Comparison of ENCODE assay signal across 13 mouse cellular contexts in genomic region chr8:123966896-123967295, GRCm38 (mm10). TPM values are rescaled to one million over a fixed set of nuclear protein-coding genes. Genes with fewer than 3 reads are reported as not detected.
DNase-seq lines count a peak whose midpoint lies in the region; ATAC-seq and TF ChIP-seq lines count a peak whose summit lies in the region.
"Had no signal": no experiment of that assay in that cellular context is flagged by ENCODE, and none has a peak within 500 bp of the region (broad histone marks: within the 10 kb centered on the region; RNA-seq: fewer than 3 reads in every experiment).

No protein-coding gene starts in this region.

- no peak for DNase-seq in forebrain, postnatal 0 days
- DNase-seq in forebrain, embryonic 10.5 days (ENCODE audit: extremely low spot score, low spot score) = no peak
- no peak for DNase-seq in liver, embryonic 14.5 days (ENCODE audit: low read depth in 3 of 3, low spot score in 3 of 3)
- DNase-seq in liver, embryonic 11.5 days (ENCODE audit: low spot score) = no peak
- DNase-seq in MEL (ENCODE audit: low read depth, low spot score) = peak; percentile 57
- no peak for DNase-seq in ovary, postnatal 10 days (ENCODE audit: low spot score)
- DNase-seq in cerebellum, adult 18-20 months = no peak
- DNase-seq: left cerebral cortex, postnatal 4 days had no signal

- 61% methylated on average over 2 of the region's 2 CpGs for WGBS in forebrain, postnatal 0 days
- 69% methylated on average over 2 of the region's 2 CpGs for WGBS in forebrain, embryonic 10.5 days
- 70% methylated on average over 2 of the region's 2 CpGs for WGBS in liver, embryonic 14.5 days (ENCODE audit: insufficient replicate concordance)
- 81% methylated on average over 2 of the region's 2 CpGs for WGBS in liver, embryonic 11.5 days

- H3K79me2 ChIP-seq in MEL (ENCODE audit: control insufficient read depth, insufficient read depth, low read length, poor library complexity) = no peaks in the 10 kb centered on the region

- peak; percentile 50 for TF ChIP-seq CTCF in forebrain, postnatal 0 days (IDR thresholded peaks at IDR 0.05; ENCODE audit: low read depth)
- TF ChIP-seq CTCF in liver, embryonic 14.5 days (IDR thresholded peaks at IDR 0.05; ENCODE audit: low read depth) = peak; percentile 54
- peak; percentile 11 to 42 (median 42); a peak in 2 of 6 replicates for TF ChIP-seq CTCF in MEL (IDR thresholded peaks at IDR 0.05 in 2 of 3, conservative IDR thresholded peaks at IDR 0.05 in 1 of 3; ENCODE audit: control insufficient read depth in 1 of 3, insufficient read depth in 1 of 3, low read depth in 2 of 3, low read length in 3 of 3, poor library complexity in 1 of 3, severe bottlenecking in 1 of 3)

- TF ChIP-seq EP300 in liver, embryonic 14.5 days (IDR thresholded peaks at IDR 0.05; ENCODE audit: low read depth) = no peak
- no peak for TF ChIP-seq EP300 in MEL (IDR thresholded peaks at IDR 0.05; ENCODE audit: low read depth in 1 of 2, low read length in 2 of 2)

- no peak for TF ChIP-seq POLR2A in MEL (IDR thresholded peaks at IDR 0.05; ENCODE audit: control insufficient read depth in 1 of 2, insufficient read depth in 1 of 2, low read depth in 1 of 2, low read length in 2 of 2, poor library complexity in 1 of 2)

- no peak overlapping the region for H3K9ac ChIP-seq in forebrain, postnatal 0 days
- H3K9ac ChIP-seq in liver, embryonic 14.5 days (replicated peaks) = no peak overlapping the region
- H3K9ac ChIP-seq in liver, embryonic 11.5 days (ENCODE audit: low read depth, low read length) = no peak overlapping the region
- no peak overlapping the region for H3K9ac ChIP-seq in MEL (ENCODE audit: control insufficient read depth, low read depth, low read length, poor library complexity, severe bottlenecking)
- H3K9ac ChIP-seq: embryonic facial prominence, embryonic 13.5 days had no signal

- ATAC-seq in forebrain, postnatal 0 days = peak; percentile 14; the same call in 1 of the 2 replicates
- no peak for ATAC-seq in liver, embryonic 14.5 days (ENCODE audit: insufficient read depth)
- no peak for ATAC-seq in liver, embryonic 11.5 days (replicated peaks; ENCODE audit: low FRiP score)
- peak; percentile 70 for ATAC-seq in megakaryocyte, adult 5-6 weeks (ENCODE audit: poor library complexity, severe bottlenecking)
- ATAC-seq: activated CD4-positive, CD25-positive, alpha-beta regulatory T cell, adult 4 months; inflammation-experienced regulatory T-cells, adult 6 months had no signal

- no peak overlapping the region for H3K27ac ChIP-seq in forebrain, postnatal 0 days (ENCODE audit: low read depth, low read length)
- H3K27ac ChIP-seq in forebrain, embryonic 10.5 days = no peak overlapping the region
- no peak overlapping the region for H3K27ac ChIP-seq in liver, embryonic 14.5 days
- H3K27ac ChIP-seq in liver, embryonic 11.5 days (ENCODE audit: low read depth, low read length) = no peak overlapping the region
- no peak overlapping the region for H3K27ac ChIP-seq in MEL (ENCODE audit: control insufficient read depth, low read depth, low read length)
- H3K27ac ChIP-seq: embryonic facial prominence, embryonic 13.5 days had no signal

- no peaks in the 10 kb centered on the region for H3K4me1 ChIP-seq in forebrain, postnatal 0 days (ENCODE audit: insufficient read depth)
- no peaks in the 10 kb centered on the region for H3K4me1 ChIP-seq in forebrain, embryonic 10.5 days
- peaks cover 0 to 3% of the 10 kb centered on the region in 2 experiments; a peak in 2 of 4 replicates for H3K4me1 ChIP-seq in liver, embryonic 14.5 days (replicated peaks; ENCODE audit: control insufficient read depth in 2 of 2, insufficient read depth in 2 of 2, low read length in 1 of 2)
- H3K4me1 ChIP-seq in liver, embryonic 11.5 days (replicated peaks; ENCODE audit: control insufficient read depth, insufficient read depth, low read length) = peaks cover 14% of the 10 kb centered on the region
- H3K4me1 ChIP-seq in MEL (ENCODE audit: control insufficient read depth in 1 of 2, insufficient read depth in 2 of 2, low read length in 2 of 2) = no peaks in the 10 kb centered on the region
- H3K4me1 ChIP-seq: embryonic facial prominence, embryonic 13.5 days had no signal

- no peaks in the 10 kb centered on the region for H3K9me3 ChIP-seq in forebrain, postnatal 0 days (ENCODE audit: low read length)
- no peaks in the 10 kb centered on the region for H3K9me3 ChIP-seq in forebrain, embryonic 10.5 days
- H3K9me3 ChIP-seq in liver, embryonic 14.5 days (ENCODE audit: control insufficient read depth, low read length) = no peaks in the 10 kb centered on the region
- no peaks in the 10 kb centered on the region for H3K9me3 ChIP-seq in liver, embryonic 11.5 days (ENCODE audit: control insufficient read depth, low read length)
- H3K9me3 ChIP-seq in MEL (replicated peaks; ENCODE audit: insufficient read depth, low read length) = no peaks in the 10 kb centered on the region
- H3K9me3 ChIP-seq: embryonic facial prominence, embryonic 13.5 days had no signal

- no peak; the same call in none of the 2 replicates for TF ChIP-seq RAD21 in MEL (IDR thresholded peaks at IDR 0.05; ENCODE audit: low read depth, low read length)

- H3K36me3 ChIP-seq in forebrain, postnatal 0 days (ENCODE audit: insufficient read depth) = peaks cover 27% of the 10 kb centered on the region
- H3K36me3 ChIP-seq in forebrain, embryonic 10.5 days (replicated peaks) = peaks cover 52% of the 10 kb centered on the region
- H3K36me3 ChIP-seq in liver, embryonic 14.5 days (replicated peaks; ENCODE audit: control insufficient read depth, insufficient read depth, low read depth) = peaks cover 99% of the 10 kb centered on the region
- peaks cover 29% of the 10 kb centered on the region for H3K36me3 ChIP-seq in liver, embryonic 11.5 days (ENCODE audit: control insufficient read depth, insufficient read depth, low read length)
- peaks cover 0 to 3% of the 10 kb centered on the region in 2 experiments; a peak in 2 of 4 replicates for H3K36me3 ChIP-seq in MEL (ENCODE audit: control insufficient read depth in 1 of 2, insufficient read depth in 2 of 2, low read length in 2 of 2)

- H3K4me3 ChIP-seq in forebrain, postnatal 0 days (ENCODE audit: low read depth, low read length) = no peak overlapping the region
- no peak overlapping the region for H3K4me3 ChIP-seq in forebrain, embryonic 10.5 days
- H3K4me3 ChIP-seq in liver, embryonic 14.5 days (ENCODE audit: insufficient read depth in 1 of 2, low read depth in 2 of 2, low read length in 2 of 2) = no peak overlapping the region
- no peak overlapping the region for H3K4me3 ChIP-seq in liver, embryonic 11.5 days (ENCODE audit: low read depth, low read length)
- no peak overlapping the region for H3K4me3 ChIP-seq in MEL (ENCODE audit: control insufficient read depth in 1 of 2, insufficient read depth in 1 of 2, low read depth in 2 of 2, low read length in 2 of 2)
- H3K4me3 ChIP-seq: embryonic facial prominence, embryonic 13.5 days had no signal

- H3K27me3 ChIP-seq in forebrain, postnatal 0 days (ENCODE audit: insufficient read depth, low read length) = no peaks in the 10 kb centered on the region
- no peaks in the 10 kb centered on the region for H3K27me3 ChIP-seq in forebrain, embryonic 10.5 days (ENCODE audit: poor library complexity, severe bottlenecking)
- no peaks in the 10 kb centered on the region for H3K27me3 ChIP-seq in liver, embryonic 14.5 days (ENCODE audit: control insufficient read depth, insufficient read depth, low read length)
- no peaks in the 10 kb centered on the region for H3K27me3 ChIP-seq in liver, embryonic 11.5 days (replicated peaks; ENCODE audit: control insufficient read depth, insufficient read depth, low read length)
- H3K27me3 ChIP-seq in MEL (ENCODE audit: control insufficient read depth in 1 of 2, insufficient read depth in 2 of 2, low read length in 2 of 2) = no peaks in the 10 kb centered on the region
- H3K27me3 ChIP-seq: embryonic facial prominence, embryonic 13.5 days had no signal

- H3K4me2 ChIP-seq in forebrain, postnatal 0 days (ENCODE audit: low read depth) = no peak overlapping the region
- no peak overlapping the region for H3K4me2 ChIP-seq in liver, embryonic 14.5 days (ENCODE audit: low read depth)
- no peak overlapping the region for H3K4me2 ChIP-seq in liver, embryonic 11.5 days
- H3K4me2 ChIP-seq: embryonic facial prominence, embryonic 13.5 days; heart, embryonic 11.5 days had no signal

RNA-seq across cellular contexts. Expression of gene Abcb10, which starts 16.0 kb away (rescaled TPM):
- 33.7 and 35.4 TPM in 2 replicates for total RNA-seq in forebrain, postnatal 0 days (2014; rRNA removed)
- polyA plus RNA-seq in forebrain, postnatal 0 days (2015; fragmentation: Nextera tagmentation; extraction: Ambion mirVana) = 8.3 and 10.4 TPM in 2 replicates
- polyA plus RNA-seq in forebrain, embryonic 10.5 days (2016; fragmentation: Nextera tagmentation; extraction: Ambion mirVana) = 20.3 and 21.8 TPM in 2 replicates
- polyA plus RNA-seq in liver, embryonic 14.5 days (2012; rRNA removed) = 71.8 and 83.0 TPM in 2 replicates
- 129 and 144 TPM in 2 replicates for polyA plus RNA-seq in liver, embryonic 14.5 days (2014; fragmentation: Nextera tagmentation; extraction: Ambion mirVana)
- 115 and 134 TPM in 2 replicates for polyA plus RNA-seq in liver, embryonic 11.5 days (2014; fragmentation: Nextera tagmentation; extraction: Ambion mirVana)
- 26.1 and 37.8 TPM in 2 replicates for total RNA-seq in MEL (2012; rRNA removed)
- polyA plus RNA-seq in MEL (2012; ENCODE audit: insufficient read depth in 1 of 2, insufficient read length in 2 of 2, low read depth in 1 of 2, low replicate concordance in 2 of 2, missing spikeins in 1 of 2) = 10 to 100 TPM; 32.6 to 33.7 TPM
- 5.0 and 7.5 TPM in 2 replicates for total RNA-seq in megakaryocyte, adult 5-6 weeks (2015)
- 8.5 and 9.0 TPM in 2 replicates for total RNA-seq in megakaryocyte, adult 5-6 weeks (2017)

RNA-seq across cellular contexts. Expression of gene Nup133, which starts 17.8 kb away (rescaled TPM):
- total RNA-seq in forebrain, postnatal 0 days (2014; rRNA removed) = 21.9 and 31.8 TPM in 2 replicates
- 16.4 and 17.3 TPM in 2 replicates for polyA plus RNA-seq in forebrain, postnatal 0 days (2015; fragmentation: Nextera tagmentation; extraction: Ambion mirVana)
- 60.5 and 62.8 TPM in 2 replicates for polyA plus RNA-seq in forebrain, embryonic 10.5 days (2016; fragmentation: Nextera tagmentation; extraction: Ambion mirVana)
- polyA plus RNA-seq in liver, embryonic 14.5 days (2012; rRNA removed) = 13.7 and 17.6 TPM in 2 replicates
- 23.3 and 27.8 TPM in 2 replicates for polyA plus RNA-seq in liver, embryonic 14.5 days (2014; fragmentation: Nextera tagmentation; extraction: Ambion mirVana)
- polyA plus RNA-seq in liver, embryonic 11.5 days (2014; fragmentation: Nextera tagmentation; extraction: Ambion mirVana) = 47.4 and 49.3 TPM in 2 replicates
- total RNA-seq in MEL (2012; rRNA removed) = 44.8 and 49.6 TPM in 2 replicates
- polyA plus RNA-seq in MEL (2012; ENCODE audit: insufficient read depth in 1 of 2, insufficient read length in 2 of 2, low read depth in 1 of 2, low replicate concordance in 2 of 2, missing spikeins in 1 of 2) = 10 to 100 TPM; 58.0 to 58.1 TPM
- total RNA-seq in megakaryocyte, adult 5-6 weeks (2015) = 10.9 and 15.0 TPM in 2 replicates
- 15.3 and 17.4 TPM in 2 replicates for total RNA-seq in megakaryocyte, adult 5-6 weeks (2017)

RNA-seq across cellular contexts. Expression of gene Taf5l, which starts 54.3 kb away (rescaled TPM):
- 33.3 and 39.8 TPM in 2 replicates for total RNA-seq in forebrain, postnatal 0 days (2014; rRNA removed)
- polyA plus RNA-seq in forebrain, postnatal 0 days (2015; fragmentation: Nextera tagmentation; extraction: Ambion mirVana) = 24.4 and 26.7 TPM in 2 replicates
- polyA plus RNA-seq in forebrain, embryonic 10.5 days (2016; fragmentation: Nextera tagmentation; extraction: Ambion mirVana) = 47.6 and 48.8 TPM in 2 replicates
- 21.1 and 21.2 TPM in 2 replicates for polyA plus RNA-seq in liver, embryonic 14.5 days (2012; rRNA removed)
- polyA plus RNA-seq in liver, embryonic 14.5 days (2014; fragmentation: Nextera tagmentation; extraction: Ambion mirVana) = 28.7 and 32.6 TPM in 2 replicates
- 62.5 and 67.4 TPM in 2 replicates for polyA plus RNA-seq in liver, embryonic 11.5 days (2014; fragmentation: Nextera tagmentation; extraction: Ambion mirVana)
- total RNA-seq in MEL (2012; rRNA removed) = 85.9 and 86.3 TPM in 2 replicates
- polyA plus RNA-seq in MEL (2012; ENCODE audit: insufficient read depth in 1 of 2, insufficient read length in 2 of 2, low read depth in 1 of 2, low replicate concordance in 2 of 2, missing spikeins in 1 of 2) = 10 to 100 TPM in 1 of 2 experiments, not detected in 1; 88.4 TPM
- 14.5 and 15.3 TPM in 2 replicates for total RNA-seq in megakaryocyte, adult 5-6 weeks (2015)
- 14.6 and 19.6 TPM in 2 replicates for total RNA-seq in megakaryocyte, adult 5-6 weeks (2017)

RNA-seq across cellular contexts. Expression of gene Urb2, which starts 54.4 kb away (rescaled TPM):
- 12.7 and 14.8 TPM in 2 replicates for total RNA-seq in forebrain, postnatal 0 days (2014; rRNA removed)
- 1.2 and 1.8 TPM in 2 replicates for polyA plus RNA-seq in forebrain, postnatal 0 days (2015; fragmentation: Nextera tagmentation; extraction: Ambion mirVana)
- polyA plus RNA-seq in forebrain, embryonic 10.5 days (2016; fragmentation: Nextera tagmentation; extraction: Ambion mirVana) = 8.8 and 9.0 TPM in 2 replicates
- 4.3 and 4.9 TPM in 2 replicates for polyA plus RNA-seq in liver, embryonic 14.5 days (2012; rRNA removed)
- polyA plus RNA-seq in liver, embryonic 14.5 days (2014; fragmentation: Nextera tagmentation; extraction: Ambion mirVana) = 2.9 and 3.6 TPM in 2 replicates
- polyA plus RNA-seq in liver, embryonic 11.5 days (2014; fragmentation: Nextera tagmentation; extraction: Ambion mirVana) = 11.0 and 13.7 TPM in 2 replicates
- total RNA-seq in MEL (2012; rRNA removed) = 39.7 and 40.1 TPM in 2 replicates
- 10 to 100 TPM; 31.6 to 82.4 TPM for polyA plus RNA-seq in MEL (2012; ENCODE audit: insufficient read depth in 1 of 2, insufficient read length in 2 of 2, low read depth in 1 of 2, low replicate concordance in 2 of 2, missing spikeins in 1 of 2)
- total RNA-seq in megakaryocyte, adult 5-6 weeks (2015) = 5.5 and 6.6 TPM in 2 replicates
- 4.2 and 5.4 TPM in 2 replicates for total RNA-seq in megakaryocyte, adult 5-6 weeks (2017)

Comparison
In these comparisons a context has a peak if more than half of its experiments do, and no peak if none do; other contexts are left out.
1. ATAC-seq: peak in forebrain, postnatal 0 days (single experiment) and megakaryocyte, adult 5-6 weeks (single experiment); none in liver, embryonic 14.5 days (single experiment) and liver, embryonic 11.5 days (single experiment).
2. Peak in every context shown above with its lines, with median percentiles within 50 percentile points of each other: CTCF ChIP-seq.